Mouse (Mus musculus) MEL (cell line): ENCODE results near the gene Col15a1.

Source experiments
- BHLHE40 ChIP-seq: IDR thresholded peaks from 2 replicates; pipeline ENCODE4 v1.6.1; 2012; ENCODE audit warnings: low read depth, mild to moderate bottlenecking, inconsistent platforms, low read length, improper control_type of control experiment, borderline replicate concordance
- CHD2 ChIP-seq: IDR thresholded peaks from 2 replicates; pipeline ENCODE4 v1.6.1; 2011; ENCODE audit warnings: low read length, improper control_type of control experiment
- CTCF ChIP-seq, 3 experiments: IDR thresholded peaks in 2 of 3; conservative IDR thresholded peaks in 1 of 3; 2 replicates each; pipeline ENCODE4 v1.5.1; 2011 to 2012; ENCODE audit warnings: low read length in 3 of 3, low read depth in 2 of 3, mild to moderate bottlenecking in 2 of 3, improper control_type of control experiment in 1 of 3, inconsistent platforms in 1 of 3, mixed read lengths in 1 of 3, moderate library complexity in 1 of 3; ENCODE audit not compliant: control insufficient read depth in 1 of 3, insufficient read depth in 1 of 3, poor library complexity in 1 of 3, severe bottlenecking in 1 of 3
- GATA1 ChIP-seq: IDR thresholded peaks from 2 replicates; pipeline ENCODE4 v1.6.1; 2011; ENCODE audit warnings: low read depth, low read length, improper control_type of control experiment
- MAFK ChIP-seq: IDR thresholded peaks from 2 replicates; pipeline ENCODE4 v1.6.1; 2011; ENCODE audit warnings: low read depth, mild to moderate bottlenecking, low read length, improper control_type of control experiment, borderline replicate concordance
- MAX ChIP-seq: IDR thresholded peaks from 2 replicates; pipeline ENCODE4 v1.6.1; 2011; ENCODE audit warnings: low read length, improper control_type of control experiment
- POLR2A ChIP-seq, 2 experiments: IDR thresholded peaks; 2 replicates each; pipeline ENCODE4 v1.6.1; 2011 to 2012; ENCODE audit warnings: low read length in 2 of 2, mild to moderate bottlenecking in 2 of 2, control low read depth in 1 of 2, improper control_type of control experiment in 1 of 2, low read depth in 1 of 2, moderate library complexity in 1 of 2; ENCODE audit not compliant: control insufficient read depth in 1 of 2, insufficient read depth in 1 of 2, poor library complexity in 1 of 2
- POLR2AphosphoS2 ChIP-seq: IDR thresholded peaks from 2 replicates; pipeline ENCODE4 v1.6.1; 2011; ENCODE audit warnings: low read length, improper control_type of control experiment
- RAD21 ChIP-seq: IDR thresholded peaks from 2 replicates; pipeline ENCODE4 v1.6.1; 2011; ENCODE audit warnings: mild to moderate bottlenecking, low read depth, low read length, improper control_type of control experiment
- RCOR1 ChIP-seq: IDR thresholded peaks from 2 replicates; pipeline ENCODE4 v1.6.1; 2012; ENCODE audit warnings: low read depth, mild to moderate bottlenecking, inconsistent platforms, low read length, improper control_type of control experiment
- USF1 ChIP-seq: IDR thresholded peaks from 2 replicates; pipeline ENCODE4 v1.6.1; 2014; ENCODE audit warnings: low read depth, mild to moderate bottlenecking, inconsistent platforms, low read length, improper control_type of control experiment, moderate library complexity
- ZC3H11A ChIP-seq: IDR thresholded peaks from 2 replicates; pipeline ENCODE4 v1.6.1; 2012; ENCODE audit warnings: low read depth, mild to moderate bottlenecking, inconsistent platforms, low read length, improper control_type of control experiment

DNA sequence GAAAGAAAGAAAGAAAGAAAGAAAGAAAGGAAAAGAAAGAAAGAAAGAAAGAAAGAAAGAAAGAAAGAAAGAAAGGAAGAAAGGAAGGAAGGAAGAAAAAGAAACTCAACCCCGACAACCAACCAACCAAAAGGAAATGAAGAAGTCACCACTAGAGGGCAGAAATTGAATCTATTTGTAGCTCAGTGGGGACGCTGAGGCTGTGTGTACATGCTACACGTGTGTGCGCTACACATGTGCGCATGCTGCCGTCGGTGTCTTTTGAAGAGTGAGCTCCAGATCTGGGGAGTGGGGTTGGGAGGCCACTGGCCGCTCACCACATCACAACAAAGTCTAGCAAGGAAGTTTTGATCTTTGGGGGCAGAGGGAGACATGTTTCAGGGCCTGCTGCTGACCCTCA is 38.9 kb downstream of the Col15a1 start:
- no peak for TF ChIP-seq RCOR1
- TF ChIP-seq MAFK = no peak
- TF ChIP-seq RAD21 = peak; percentile 61
- TF ChIP-seq CTCF (IDR thresholded peaks at IDR 0.05 in 2 of 3, conservative IDR thresholded peaks at IDR 0.05 in 1 of 3; ENCODE audit: control insufficient read depth in 1 of 3, insufficient read depth in 1 of 3, low read depth in 2 of 3, low read length in 3 of 3, poor library complexity in 1 of 3, severe bottlenecking in 1 of 3) = peak; percentile 44 to 73 (median 49)
- TF ChIP-seq CHD2 = no peak
- no peak for TF ChIP-seq GATA1
- no peak for TF ChIP-seq BHLHE40
- no peak for TF ChIP-seq USF1
- TF ChIP-seq POLR2A (IDR thresholded peaks at IDR 0.05; ENCODE audit: control insufficient read depth in 1 of 2, insufficient read depth in 1 of 2, low read depth in 1 of 2, low read length in 2 of 2, poor library complexity in 1 of 2) = peak in 1 of 2 experiments; percentile 38; a peak in 1 of 4 replicates
- TF ChIP-seq ZC3H11A = peak; percentile 60; the same call in 1 of the 2 replicates
- TF ChIP-seq POLR2AphosphoS2 = no peak
- peak; percentile 91 for TF ChIP-seq MAX
